Mouse (Mus musculus) stomach, postnatal 0 days (tissue): Measurements from ENCODE around the gene Ran.

Source experiments
- CTCF ChIP-seq: IDR thresholded peaks from 2 replicates; pipeline ENCODE4 v1.5.1; 2016; ENCODE audit warnings: antibody characterized with exemption, low read depth, mild to moderate bottlenecking, moderate library complexity
- EP300 ChIP-seq: optimal IDR thresholded peaks from 2 replicates; pipeline ENCODE3; 2016; ENCODE audit warnings: antibody characterized with exemption

DNA sequence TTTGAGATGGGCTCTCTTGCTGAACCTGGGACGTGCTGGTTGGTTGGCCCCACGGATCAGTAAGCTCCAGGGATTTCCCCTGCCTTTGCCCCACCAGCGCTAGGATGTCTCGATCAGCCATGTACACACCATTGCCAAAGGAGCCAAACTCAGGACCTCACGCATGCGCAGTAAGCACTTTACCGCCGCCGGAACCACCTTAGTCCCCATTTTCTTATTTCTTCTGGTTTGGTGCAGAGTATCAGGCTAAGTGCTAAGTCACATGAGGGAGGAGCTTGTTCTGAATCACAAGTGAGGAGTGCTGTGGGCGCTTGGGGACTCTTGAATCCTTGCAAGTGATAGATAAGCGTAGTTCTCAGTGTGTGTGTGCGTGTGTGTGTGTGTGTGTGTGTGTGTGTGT is 45.4 kb downstream of the Ran start:
- TF ChIP-seq CTCF (no peak), EP300 (no peak)
